Mouse (Mus musculus) neural tube, embryonic 10.5 days (tissue): Measurements from ENCODE around the gene Nes.

Experiments
- DNase-seq: peaks from one replicate; pipeline ENCODE4 v3.0.0-alpha.2; 2017; ENCODE audit warnings: low spot score; ENCODE audit errors: extremely low spot score

Gene Nes

GRCm38 (mm10) chr3:87982836-87983601 lies 12.1 kb downstream of the Nes start:
- peak; percentile 62 for DNase-seq

GRCm38 (mm10) chr3:87983627-87984026 lies 12.7 kb downstream of the Nes start:
- no peak for DNase-seq

GRCm38 (mm10) chr3:87984094-87984493 lies 13.2 kb downstream of the Nes start:
- no peak for DNase-seq

GRCm38 (mm10) chr3:87985505-87986320 lies 14.8 kb downstream of the Nes start:
- no peak for DNase-seq

- DNase-seq, result peak; percentile 100
Observed at GRCm38 (mm10) chr3:87986868-87987267, 16.0 kb downstream of the Nes start.

GRCm38 (mm10) chr3:87987633-87988032 lies 16.8 kb downstream of the Nes start:
- peak; percentile 66 for DNase-seq

- no peak for DNase-seq
Observed at GRCm38 (mm10) chr3:87988068-87988467, 17.2 kb downstream of the Nes start.

GRCm38 (mm10) chr3:87989935-87990334 lies 19.1 kb downstream of the Nes start:
- no peak for DNase-seq

- peak; percentile 77 for DNase-seq
Observed at GRCm38 (mm10) chr3:87993436-87993835, 22.6 kb downstream of the Nes start.

GRCm38 (mm10) chr3:87995331-87995730 lies 24.5 kb downstream of the Nes start:
- DNase-seq, result no peak

GRCm38 (mm10) chr3:87996401-87996800 lies 25.5 kb downstream of the Nes start:
- peak; percentile 16 for DNase-seq

GRCm38 (mm10) chr3:87996971-87997614 lies 26.2 kb downstream of the Nes start:
- DNase-seq, result no peak

GRCm38 (mm10) chr3:87998747-87999146 lies 27.9 kb downstream of the Nes start:
- no peak for DNase-seq

- DNase-seq, result peak; percentile 56
Observed at GRCm38 (mm10) chr3:87999243-87999895, 28.5 kb downstream of the Nes start.

- peak; percentile 54 for DNase-seq
Observed at GRCm38 (mm10) chr3:88000181-88000580, 29.3 kb downstream of the Nes start, which contains the start of gene Bcan. Gene Bcan, minus strand, starts transcription at chr3:88000230.

GRCm38 (mm10) chr3:88000816-88001595 lies 30.1 kb downstream of the Nes start:
- DNase-seq, result no peak

- DNase-seq, result no peak
Observed at GRCm38 (mm10) chr3:88002291-88002976, 31.6 kb downstream of the Nes start.

- DNase-seq, result no peak
Observed at GRCm38 (mm10) chr3:88005822-88006786, 35.2 kb downstream of the Nes start.
